Mouse (Mus musculus): Measurements from ENCODE around the gene Sarm1.
"Not testable (repeated sequence)": the region's sequence is repeated elsewhere in the genome, so short reads cannot be mapped to it uniquely, and the experiment has no call there.

Sarm1 gene

GRCm38 (mm10) chr11:78497544-78498522, at the start of gene Sarm1:
TSS of gene Sarm1 (minus strand) at chr11:78497754.
- DNase-seq (ENCODE audit: low spot score): peak; percentile 83

GRCm38 (mm10) chr11:78545181-78545580, 47.6 kb upstream of the Sarm1 start:
- DNase-seq (ENCODE audit: low spot score): no peak

GRCm38 (mm10) chr11:78544449-78545111, 47.0 kb upstream of the Sarm1 start:
- DNase-seq (ENCODE audit: low spot score): no peak

GRCm38 (mm10) chr11:78540358-78540757, 42.8 kb upstream of the Sarm1 start:
- no peak for DNase-seq (ENCODE audit: low spot score)

- DNase-seq (ENCODE audit: low spot score): no peak
Observed at GRCm38 (mm10) chr11:78536690-78537084, 39.1 kb upstream of the Sarm1 start.

- DNase-seq (ENCODE audit: low spot score): peak; percentile 96
Observed at GRCm38 (mm10) chr11:78536080-78536689, 38.6 kb upstream of the Sarm1 start, which contains the start of the genes Tnfaip1 and Ift20. TSS of gene Tnfaip1 (minus strand) at chr11:78536332. TSS of gene Ift20 (plus strand) at chr11:78536361.

GRCm38 (mm10) chr11:78535376-78536079, 38.0 kb upstream of the Sarm1 start:
- no peak for DNase-seq (ENCODE audit: low spot score)

- no peak for DNase-seq (ENCODE audit: low spot score)
Observed at GRCm38 (mm10) chr11:78534516-78534915, 37.0 kb upstream of the Sarm1 start.

GRCm38 (mm10) chr11:78531515-78531914, 34.0 kb upstream of the Sarm1 start:
- DNase-seq (ENCODE audit: low spot score): not testable (repeated sequence)

- no peak for DNase-seq (ENCODE audit: low spot score)
Observed at GRCm38 (mm10) chr11:78531046-78531445, 33.5 kb upstream of the Sarm1 start.

GRCm38 (mm10) chr11:78530001-78530400, 32.4 kb upstream of the Sarm1 start:
- DNase-seq (ENCODE audit: low spot score): no peak

- no peak for DNase-seq (ENCODE audit: low spot score)
Observed at GRCm38 (mm10) chr11:78528714-78529113, 31.2 kb upstream of the Sarm1 start.

GRCm38 (mm10) chr11:78524838-78525237, 27.3 kb upstream of the Sarm1 start:
- DNase-seq (ENCODE audit: low spot score): no peak

GRCm38 (mm10) chr11:78523241-78523955, 25.8 kb upstream of the Sarm1 start:
- no peak for DNase-seq (ENCODE audit: low spot score)

- DNase-seq (ENCODE audit: low spot score): no peak
Observed at GRCm38 (mm10) chr11:78522481-78522997, 25.0 kb upstream of the Sarm1 start.

- no peak for DNase-seq (ENCODE audit: low spot score)
Observed at GRCm38 (mm10) chr11:78521880-78522279, 24.3 kb upstream of the Sarm1 start.

- DNase-seq (ENCODE audit: low spot score): no peak
Observed at GRCm38 (mm10) chr11:78518931-78519330, 21.4 kb upstream of the Sarm1 start.

GRCm38 (mm10) chr11:78515549-78516325, 18.2 kb upstream of the Sarm1 start:
- DNase-seq (ENCODE audit: low spot score): no peak

- DNase-seq (ENCODE audit: low spot score): no peak
Observed at GRCm38 (mm10) chr11:78513106-78513790, 15.7 kb upstream of the Sarm1 start.
